Mouse (Mus musculus) spleen, adult 2 months (tissue): ENCODE data around the gene Cdan1. TPM values are rescaled to one million over a fixed set of nuclear protein-coding genes. Genes with fewer than 3 reads are reported as not detected.

Experiments
- DNase-seq, 2 experiments: peaks; one replicate each; pipeline versions ENCODE4 v3.0.0 to v3.0.0-alpha.2; 2012 to 2021; ENCODE audit warnings: low spot score in 2 of 2, low read depth in 1 of 2
- H3K27ac ChIP-seq: fragments of 200-500 bp; 2 replicates; pipeline ENCODE4 v1.5.1; 2012; ENCODE audit warnings: low read length, inconsistent platforms; ENCODE audit not compliant: insufficient read depth
- H3K27me3 ChIP-seq: fragments of 200-500 bp; 2 replicates; pipeline ENCODE4 v1.6.1; 2012; ENCODE audit warnings: mild to moderate bottlenecking, moderate library complexity, low read length, inconsistent platforms; ENCODE audit not compliant: control insufficient read depth, insufficient read depth
- H3K36me3 ChIP-seq: fragments of 200-500 bp; 2 replicates; pipeline ENCODE4 v1.6.1; 2012; ENCODE audit warnings: mild to moderate bottlenecking, low read length, inconsistent platforms; ENCODE audit not compliant: control insufficient read depth, insufficient read depth
- H3K4me1 ChIP-seq: fragments of 200-500 bp; 2 replicates; pipeline ENCODE4 v1.6.1; 2011; ENCODE audit warnings: inconsistent platforms; ENCODE audit not compliant: control insufficient read depth, insufficient read depth, insufficient read length
- H3K4me3 ChIP-seq: fragments of 200-500 bp; 2 replicates; pipeline ENCODE4 v1.5.1; 2011; ENCODE audit warnings: mild to moderate bottlenecking, inconsistent platforms; ENCODE audit not compliant: insufficient read depth, insufficient read length; ENCODE audit errors: extremely low read depth
- CTCF ChIP-seq: fragments of 200-500 bp; IDR thresholded peaks from 2 replicates; pipeline ENCODE4 v1.5.1; 2011; ENCODE audit warnings: mild to moderate bottlenecking, inconsistent platforms; ENCODE audit not compliant: insufficient read depth, insufficient read length, insufficient replicate concordance; ENCODE audit errors: extremely low read depth
- POLR2A ChIP-seq: fragments of 200-500 bp; IDR thresholded peaks from 2 replicates; pipeline ENCODE4 v1.6.1; 2011; ENCODE audit warnings: low read depth, low read length, inconsistent platforms
- WGBS: fragments of 180-500 bp; shearing (Covaris S2); methylation state at CpG from one replicate; pipeline ENCODE4 v1.1.7; 2018; 5-methylcytosine and 5-hydroxymethylcytosine counted together
- polyA plus RNA-seq: library from polyadenylated mRNA; depleted of rRNA; stranded (reverse); fragments of >200 nt; gene quantifications from 2 replicates; pipeline ENCODE4 v1.2.3, GENCODE M21; 2012

Cdan1 gene
- polyA plus RNA-seq, 1 experiment = 29.7 TPM

- TF ChIP-seq CTCF (no peak), POLR2A (no peak)
- no peak for DNase-seq
- no peaks in the 10 kb centered on the region for H3K36me3 ChIP-seq
- WGBS = 90% methylated on average over 1 of the region's 1 CpGs
- no peaks in the 10 kb centered on the region for H3K27me3 ChIP-seq
- H3K4me3 ChIP-seq = no peak overlapping the region
- H3K4me1 ChIP-seq = no peaks in the 10 kb centered on the region
- H3K27ac ChIP-seq = no peak overlapping the region
Observed at GRCm38 (mm10) chr2:120845280-120845679, 4.6 kb downstream of the Cdan1 start.

DNA sequence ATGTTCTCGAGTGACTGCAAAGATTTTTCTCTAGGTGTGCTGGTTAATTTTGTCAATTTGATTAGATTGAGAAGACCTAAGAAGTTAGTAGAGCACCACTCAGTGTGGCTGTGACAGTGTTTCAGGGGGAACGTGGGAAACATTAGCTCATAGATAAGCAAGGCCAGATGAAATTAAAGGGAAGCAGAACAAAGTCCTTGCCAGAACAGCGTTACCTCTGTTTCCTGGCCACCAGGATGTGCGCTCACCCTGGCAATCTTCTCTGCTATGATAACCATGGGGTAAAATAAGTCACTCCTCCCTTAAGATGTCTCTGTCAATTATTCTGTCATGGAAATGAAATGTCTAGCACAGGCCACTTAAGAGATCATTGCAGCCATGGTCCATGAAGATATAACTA, 5.9 kb downstream of the Cdan1 start:
- Histone ChIP-seq H3K4me1 (no peaks in the 10 kb centered on the region), H3K4me3 (no peak overlapping the region), H3K36me3 (no peaks in the 10 kb centered on the region), H3K27me3 (no peaks in the 10 kb centered on the region), H3K27ac (no peak overlapping the region)
- 51% methylated on average over 4 of the region's 4 CpGs for WGBS
- TF ChIP-seq CTCF = no peak
- TF ChIP-seq POLR2A = no peak
- no peak for DNase-seq

GRCm38 (mm10) chr2:120841211-120841610, 8.7 kb downstream of the Cdan1 start:
- WGBS = 86% methylated on average over 1 of the region's 1 CpGs
- TF ChIP-seq CTCF = no peak
- no peak for TF ChIP-seq POLR2A
- no peak overlapping the region for H3K4me3 ChIP-seq
- H3K27me3 ChIP-seq = no peaks in the 10 kb centered on the region
- H3K27ac ChIP-seq = no peak overlapping the region
- no peaks in the 10 kb centered on the region for H3K36me3 ChIP-seq
- H3K4me1 ChIP-seq = no peaks in the 10 kb centered on the region
- no peak for DNase-seq

DNA sequence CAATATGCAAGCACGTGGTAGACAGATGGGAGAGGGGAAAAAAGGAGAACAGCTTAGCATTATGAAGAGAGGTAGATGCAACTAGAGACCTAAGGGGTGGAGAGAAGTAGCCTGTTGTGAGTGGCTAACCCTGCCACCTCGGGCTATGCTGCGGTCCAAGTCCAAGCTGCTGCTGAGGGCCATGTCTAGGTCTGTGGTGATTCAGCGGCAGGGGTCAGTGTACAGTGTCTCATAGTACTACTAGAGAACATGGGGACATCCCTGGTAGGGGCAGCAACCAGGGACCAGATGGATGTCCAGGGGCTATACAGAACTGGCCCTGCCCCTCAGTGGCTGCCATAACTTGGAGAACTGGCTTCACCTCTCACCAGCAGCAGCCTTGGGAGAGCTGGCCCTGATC, 14.8 kb downstream of the Cdan1 start:
- Histone ChIP-seq H3K27ac (no peak overlapping the region), H3K4me3 (no peak overlapping the region), H3K27me3 (no peaks in the 10 kb centered on the region), H3K36me3 (no peaks in the 10 kb centered on the region), H3K4me1 (no peaks in the 10 kb centered on the region)
- WGBS = 74% methylated on average over 4 of the region's 4 CpGs
- no peak for TF ChIP-seq CTCF
- TF ChIP-seq POLR2A = no peak
- DNase-seq = no peak

GRCm38 (mm10) chr2:120826936-120827638, 22.8 kb downstream of the Cdan1 start:
- no peak for DNase-seq
- WGBS = 65% methylated on average over 1 of the region's 1 CpGs
- Histone ChIP-seq H3K4me1 (no peaks in the 10 kb centered on the region), H3K36me3 (no peaks in the 10 kb centered on the region), H3K27me3 (no peaks in the 10 kb centered on the region), H3K4me3 (no peak overlapping the region), H3K27ac (no peak overlapping the region)
- no peak for TF ChIP-seq POLR2A

DNA sequence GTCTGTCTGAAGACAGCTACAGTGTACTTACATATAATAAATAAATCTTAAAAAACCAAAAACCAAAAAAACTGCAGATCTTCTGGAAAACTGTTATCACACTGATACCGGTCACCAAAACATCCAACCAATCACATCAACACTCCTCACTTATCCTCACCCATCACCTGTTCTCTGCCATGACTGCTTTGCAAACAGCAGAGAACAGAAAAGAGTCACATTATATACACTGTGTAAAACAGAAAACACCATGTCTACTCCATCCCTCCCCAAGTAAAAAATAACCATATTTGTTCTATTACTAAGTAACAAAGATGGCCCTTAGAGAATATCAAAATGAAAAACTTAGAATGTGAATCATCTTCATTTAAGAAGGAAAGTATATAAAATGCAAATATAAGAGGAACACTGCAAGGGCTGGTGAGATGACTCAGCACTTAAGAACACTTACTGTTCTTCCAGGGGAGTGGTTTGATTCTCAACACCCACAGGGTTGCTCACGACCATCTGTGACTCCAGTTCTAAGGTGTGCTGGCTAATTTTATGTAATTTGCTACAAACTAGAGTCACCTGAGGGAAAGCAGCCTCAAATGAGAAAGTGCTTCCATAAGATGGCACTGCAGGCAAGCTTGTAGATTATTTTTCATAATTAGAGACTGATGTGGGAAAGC, 79.5 kb downstream of the Cdan1 start:
- Histone ChIP-seq H3K36me3 (peaks cover 2% of the 10 kb centered on the region; the same call in 1 of the 2 replicates), H3K27me3 (no peaks in the 10 kb centered on the region), H3K27ac (no peak overlapping the region), H3K4me1 (no peaks in the 10 kb centered on the region), H3K4me3 (no peak overlapping the region)
- TF ChIP-seq POLR2A (no peak), CTCF (no peak)
- no peak for DNase-seq
- WGBS = 81% methylated on average over 2 of the region's 2 CpGs

GRCm38 (mm10) chr2:120761922-120762321, 88.0 kb downstream of the Cdan1 start:
- no peaks in the 10 kb centered on the region for H3K4me1 ChIP-seq
- no peak overlapping the region for H3K27ac ChIP-seq
- no peaks in the 10 kb centered on the region for H3K27me3 ChIP-seq
- DNase-seq = no peak
- no peaks in the 10 kb centered on the region for H3K36me3 ChIP-seq
- no peak overlapping the region for H3K4me3 ChIP-seq
- no peak for TF ChIP-seq POLR2A
- TF ChIP-seq CTCF = no peak
